Mouse (Mus musculus) spleen, adult 12 weeks (tissue): Measurements from ENCODE around the gene Slc22a1.

Experiments
- DNase-seq: peaks from one replicate; pipeline ENCODE4 v3.0.0; 2022; ENCODE audit warnings: low spot score

The Slc22a1 gene

DNA sequence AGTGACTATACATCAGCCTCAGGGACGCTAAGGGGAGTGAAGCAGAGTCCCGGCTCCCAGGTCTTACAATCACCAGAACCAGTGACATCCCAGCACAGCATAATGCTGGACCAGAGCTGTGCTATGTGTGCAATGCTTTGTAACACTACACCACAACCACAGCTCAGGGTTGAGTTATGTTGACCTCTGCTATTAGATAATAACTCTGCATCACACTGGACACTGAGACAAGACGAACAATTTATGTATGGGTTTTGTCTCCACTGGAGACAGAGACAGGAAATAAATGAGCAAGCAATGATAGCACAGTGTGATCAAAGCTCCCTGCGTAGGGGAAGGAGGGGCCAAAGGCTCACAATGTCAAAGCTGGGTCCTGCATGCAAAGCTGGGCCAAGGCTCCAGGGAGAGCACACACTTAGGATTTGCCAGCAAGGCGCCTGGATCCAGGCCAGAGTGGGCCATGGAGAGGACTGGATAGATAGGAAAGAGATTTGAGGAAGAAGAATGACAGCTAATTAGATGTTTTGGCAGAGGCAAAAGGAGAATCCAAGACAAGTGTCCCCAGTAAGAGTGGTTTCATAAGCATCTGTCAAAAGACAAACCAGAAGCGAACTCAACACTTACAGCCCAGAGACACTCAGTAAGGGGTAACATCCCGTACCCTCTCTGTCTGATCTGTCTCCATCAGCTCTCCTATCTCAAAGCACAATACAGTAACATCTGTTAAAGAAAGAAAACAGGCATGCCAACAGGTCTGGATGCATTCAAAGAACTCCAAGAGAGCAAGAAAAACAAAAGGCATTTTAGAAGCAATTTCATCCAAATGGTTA lies 43.6 kb downstream of the Slc22a1 start:
- DNase-seq, result no peak

DNA sequence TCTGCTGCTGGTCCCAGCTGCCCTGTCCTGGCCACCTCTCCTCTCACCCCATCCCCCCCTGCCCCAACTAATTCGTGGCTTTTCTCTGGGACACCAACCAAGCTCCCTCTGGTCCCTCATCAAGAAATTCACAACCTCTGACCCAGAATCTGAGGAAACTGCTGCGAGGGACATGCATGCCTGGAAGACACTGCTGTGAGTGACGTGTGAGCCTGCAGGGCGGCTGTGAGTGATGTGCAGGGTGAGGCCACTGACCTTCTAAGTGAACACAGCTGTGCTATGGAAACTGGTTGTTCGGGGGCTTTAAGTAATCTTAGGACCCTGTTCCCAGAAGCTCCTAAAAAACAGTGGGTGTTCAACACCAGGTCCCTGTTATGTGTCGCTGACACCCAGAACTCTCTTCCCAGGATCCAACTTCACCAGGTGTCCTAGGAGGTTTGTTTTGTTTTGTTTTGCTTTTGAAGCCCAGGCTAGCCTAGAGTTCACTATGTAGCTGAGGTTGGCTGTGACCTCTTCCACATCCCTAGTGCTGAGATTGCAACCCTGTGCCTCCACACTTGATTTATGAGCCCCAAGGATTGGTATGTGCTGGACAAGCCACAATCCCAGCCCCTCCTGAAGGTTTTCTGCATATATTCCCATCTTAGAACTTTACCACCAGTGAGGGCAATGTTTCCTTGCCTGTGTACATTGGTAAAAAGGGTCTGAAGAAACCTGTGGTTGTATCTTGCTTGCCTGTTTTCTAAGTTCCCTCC lies 44.5 kb downstream of the Slc22a1 start:
- no peak for DNase-seq

DNA sequence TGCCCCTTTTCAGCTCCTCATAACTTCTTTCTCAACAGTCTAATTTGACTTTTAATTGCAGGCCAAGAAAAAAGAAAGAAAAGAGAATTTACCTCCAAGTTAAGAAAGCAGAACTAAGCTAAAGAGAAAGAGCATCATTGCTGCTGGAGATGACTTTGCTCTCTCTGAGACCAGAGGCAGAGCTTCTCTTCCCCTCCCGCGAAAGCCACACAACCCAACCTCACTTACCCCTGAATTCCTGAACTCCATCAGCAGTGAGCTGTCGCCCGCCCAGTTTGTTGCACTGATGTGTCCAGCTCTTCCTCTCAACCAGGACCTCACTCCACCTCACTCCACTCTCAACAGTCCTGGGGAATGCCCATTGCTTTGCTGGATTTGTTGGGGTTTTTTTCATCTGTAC lies 47.6 kb downstream of the Slc22a1 start:
- no peak for DNase-seq

DNA sequence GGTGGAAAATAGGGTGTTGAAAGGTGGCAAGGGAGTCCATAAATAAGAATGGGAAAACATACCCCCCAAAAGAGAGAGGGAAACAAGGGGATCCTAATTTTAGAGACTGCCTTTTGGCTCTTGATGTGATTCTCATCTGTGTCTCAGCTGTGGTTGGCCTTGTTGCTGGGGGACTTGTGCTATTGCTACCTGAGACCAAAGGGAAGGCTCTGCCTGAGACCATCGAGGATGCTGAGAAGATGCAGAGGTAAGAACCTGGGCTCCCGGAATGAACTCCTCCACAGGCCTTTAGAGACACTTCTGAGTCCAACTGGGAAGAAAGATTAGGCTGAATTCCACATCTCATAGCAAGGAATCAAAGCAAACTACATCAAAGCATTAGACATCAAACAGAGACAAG lies 56.0 kb downstream of the Slc22a1 start:
- no peak for DNase-seq

DNA sequence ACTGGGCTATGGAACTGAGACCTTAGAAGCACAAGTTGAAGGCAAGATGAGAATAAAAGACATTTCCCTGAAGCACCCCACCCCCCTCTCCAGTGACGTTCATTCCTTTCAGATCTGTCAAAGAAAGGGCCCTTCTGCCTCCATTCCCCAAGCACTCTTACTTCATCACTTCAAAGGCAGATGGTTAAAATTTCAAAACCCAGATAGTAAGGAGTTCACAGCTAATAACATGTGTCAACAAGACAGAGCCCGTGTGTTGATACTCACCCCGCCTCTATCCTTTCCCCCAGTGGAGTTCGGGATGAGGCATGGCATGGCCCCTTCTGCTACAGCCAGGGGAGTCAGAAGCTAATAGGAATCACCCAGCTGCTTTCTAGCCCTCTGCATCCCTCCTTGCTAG lies 60.2 kb downstream of the Slc22a1 start:
- DNase-seq, result no peak

DNA sequence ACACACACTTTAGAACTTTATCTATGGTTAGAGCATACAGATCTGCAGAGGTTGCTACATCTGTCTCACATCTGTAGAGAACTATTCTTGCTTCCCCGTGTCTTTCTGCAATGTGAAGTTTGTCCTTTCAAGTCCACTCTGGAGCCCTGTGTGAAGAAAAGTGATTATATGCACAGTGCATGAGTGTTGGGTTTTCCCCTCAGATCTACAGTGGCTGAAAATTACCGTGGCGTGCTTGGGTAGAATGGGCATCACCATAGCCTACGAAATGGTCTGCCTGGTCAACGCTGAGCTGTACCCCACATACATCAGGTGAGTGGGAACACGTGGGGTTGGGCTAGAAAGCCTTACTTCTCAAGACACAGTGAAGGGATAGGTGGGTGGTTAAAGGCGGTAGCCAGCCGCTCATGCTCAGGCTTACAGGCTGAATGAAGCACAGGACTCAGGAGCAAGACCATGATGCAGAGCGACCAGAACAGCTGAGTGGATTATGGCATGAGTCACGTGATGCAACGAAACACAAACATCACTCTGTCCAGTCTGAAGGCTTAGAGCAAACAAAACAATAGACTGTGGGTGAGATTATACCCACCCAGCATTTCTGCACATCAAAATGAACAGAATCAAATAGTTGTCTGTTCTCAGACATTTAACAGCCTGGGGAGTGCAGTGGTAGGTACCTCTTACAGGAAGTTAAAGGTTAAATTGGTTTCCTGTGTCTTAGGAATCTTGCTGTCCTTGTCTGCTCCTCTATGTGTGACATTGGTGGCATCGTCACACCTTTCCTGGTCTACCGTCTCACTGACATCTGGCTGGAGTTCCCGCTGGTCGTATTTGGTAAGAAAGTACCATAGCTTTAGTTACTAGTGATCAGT lies 60.9 kb downstream of the Slc22a1 start:
- no peak for DNase-seq

DNA sequence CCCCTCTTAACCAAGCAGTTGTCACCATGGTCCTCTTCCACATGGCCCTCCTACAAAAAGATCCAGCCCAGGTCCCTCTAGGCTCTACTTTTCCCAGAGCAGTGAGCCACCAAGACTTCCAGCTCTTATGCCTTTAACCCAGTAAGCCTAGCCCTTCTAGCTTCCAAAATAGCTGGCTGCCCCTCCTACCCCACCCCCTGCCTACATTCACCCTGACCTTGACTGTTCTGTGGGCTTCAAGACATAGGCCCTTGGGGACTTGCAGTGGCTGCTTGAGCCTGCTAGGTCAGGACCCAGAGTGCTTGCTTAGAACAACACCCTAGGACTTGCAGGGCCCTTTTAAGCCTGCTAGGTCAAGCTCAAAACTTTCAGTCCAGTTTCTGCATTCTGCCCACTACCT lies 68.4 kb downstream of the Slc22a1 start:
- no peak for DNase-seq

DNA sequence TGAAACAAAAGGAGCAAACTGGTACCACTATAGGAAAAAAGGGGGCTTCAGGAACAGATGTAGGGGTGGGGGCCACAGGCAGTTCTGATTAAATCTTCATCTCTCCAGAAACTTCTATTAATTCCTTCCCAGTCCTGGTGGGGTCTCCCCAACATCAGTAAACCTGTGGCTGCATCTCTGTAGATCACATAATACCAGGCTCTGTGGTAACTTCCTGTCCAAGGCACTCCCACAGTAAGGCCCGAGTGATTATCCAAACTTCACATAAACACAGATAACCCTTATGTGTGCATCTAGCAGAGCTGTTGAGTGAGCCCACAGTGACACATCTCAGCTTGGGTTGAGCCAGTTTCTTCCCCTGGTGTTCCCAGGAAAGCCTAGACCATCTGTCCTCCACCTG lies 69.0 kb downstream of the Slc22a1 start:
- no peak for DNase-seq
